Mouse (Mus musculus) small intestine, adult 2 months (tissue): ENCODE results near the gene Accs.

Experiments used
- CTCF ChIP-seq: fragments of 200-500 bp; IDR thresholded peaks from 2 replicates; pipeline ENCODE4 v1.5.1; 2012; ENCODE audit warnings: low read depth, mild to moderate bottlenecking, control low read depth, inconsistent platforms, low read length, moderate library complexity, mixed read lengths; ENCODE audit not compliant: insufficient replicate concordance, insufficient read length; ENCODE audit errors: extremely low read depth
- POLR2A ChIP-seq: fragments of 200-500 bp; IDR thresholded peaks from 2 replicates; pipeline ENCODE4 v1.6.1; 2012; ENCODE audit warnings: low read depth, mild to moderate bottlenecking, control low read depth, inconsistent platforms, low read length, moderate library complexity

DNA sequence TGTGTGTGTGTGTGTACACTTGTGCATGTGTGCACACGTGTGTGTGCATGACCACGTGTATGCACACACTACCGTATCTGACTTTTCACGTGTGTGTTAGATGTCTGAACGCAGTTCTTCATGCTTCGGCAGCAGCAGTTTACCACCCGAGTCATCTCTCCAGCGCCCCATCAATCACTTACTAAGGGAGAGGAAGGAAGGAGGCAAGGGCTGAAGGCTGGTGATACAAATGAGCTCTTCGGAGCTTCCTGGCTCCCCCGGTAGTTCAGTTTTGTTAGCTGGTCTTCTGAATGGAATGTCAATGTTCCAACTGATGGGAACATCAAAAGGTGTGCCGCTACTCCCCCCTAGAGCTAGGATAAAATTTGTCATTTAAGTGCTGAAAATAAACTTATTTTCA lies 37.5 kb upstream of the Accs start:
- TF ChIP-seq CTCF (no peak), POLR2A (no peak)
